9 mouse cellular contexts compared by ENCODE assay signal in the genomic region with DNA sequence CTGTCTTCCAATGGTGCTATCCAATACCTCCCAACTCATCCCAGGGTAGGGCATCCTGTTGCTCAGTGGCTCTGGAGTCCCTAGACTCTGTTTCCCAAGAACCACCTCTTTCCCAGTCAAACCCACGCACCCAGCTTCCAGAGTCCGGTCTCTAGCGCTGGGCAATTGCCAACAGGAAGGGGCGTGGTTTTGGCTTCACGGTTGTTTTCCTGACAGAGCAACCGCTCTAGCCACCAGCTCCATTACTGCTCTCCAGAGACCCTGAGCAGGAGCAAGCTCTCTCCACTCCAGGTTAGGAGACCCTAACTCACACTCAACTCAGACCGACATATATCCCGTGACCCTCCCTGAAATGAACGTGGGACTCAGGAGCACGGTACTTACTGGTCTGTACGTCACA. TPM values are rescaled to one million over a fixed set of nuclear protein-coding genes. Genes with fewer than 3 reads are reported as not detected.
DNase-seq lines count a peak whose midpoint lies in the region; ATAC-seq lines count a peak whose summit lies in the region.
"Had no signal": no experiment of that assay in that cellular context is flagged by ENCODE, and none has a peak within 500 bp of the region (broad histone marks: within the 10 kb centered on the region; RNA-seq: fewer than 3 reads in every experiment).

No protein-coding gene starts in this region.

- no peaks in the 10 kb centered on the region for H3K9me3 ChIP-seq in liver, embryonic 11.5 days (ENCODE audit: control insufficient read depth, low read length)
- 0 out of 2 replicates have a peak, but pooled peaks cover 3% of the 10 kb centered on the region for H3K9me3 ChIP-seq in heart, embryonic 12.5 days (replicated peaks)

- H3K4me1 ChIP-seq in liver, embryonic 11.5 days (replicated peaks; ENCODE audit: control insufficient read depth, insufficient read depth, low read length), result no peaks in the 10 kb centered on the region
- H3K4me1 ChIP-seq in heart, embryonic 12.5 days (replicated peaks), result peaks cover 22% of the 10 kb centered on the region

- no peak overlapping the region for H3K9ac ChIP-seq in liver, embryonic 11.5 days (ENCODE audit: low read depth, low read length)
- no peak overlapping the region for H3K9ac ChIP-seq in heart, embryonic 12.5 days
- H3K9ac ChIP-seq: liver, embryonic 14.5 days had no signal

- no peaks in the 10 kb centered on the region for H3K27me3 ChIP-seq in liver, embryonic 11.5 days (replicated peaks; ENCODE audit: control insufficient read depth, insufficient read depth, low read length)
- no peaks in the 10 kb centered on the region for H3K27me3 ChIP-seq in heart, embryonic 12.5 days (replicated peaks)

- no peak overlapping the region for H3K27ac ChIP-seq in liver, embryonic 11.5 days (ENCODE audit: low read depth, low read length)
- H3K27ac ChIP-seq in heart, embryonic 12.5 days (ENCODE audit: poor library complexity, severe bottlenecking), result no peak overlapping the region
- H3K27ac ChIP-seq: liver, embryonic 14.5 days had no signal

- H3K4me2 ChIP-seq in liver, embryonic 11.5 days, result no peak overlapping the region
- peak overlapping the region; percentile 40; the same call in 1 of the 2 replicates for H3K4me2 ChIP-seq in heart, embryonic 12.5 days

- WGBS in liver, embryonic 11.5 days, result 64% methylated on average over 11 of the region's 11 CpGs
- WGBS in heart, embryonic 12.5 days, result 64% methylated on average over 11 of the region's 11 CpGs

- DNase-seq in liver, result peak; percentile 44
- no peak for DNase-seq in liver, embryonic 11.5 days (ENCODE audit: low spot score)
- peak; percentile 54 to 82 for DNase-seq in cerebellum, postnatal 14 days
- peak; percentile 92 to 95 for DNase-seq in kidney, postnatal 36 days
- DNase-seq in left cerebral cortex, postnatal 14 days (ENCODE audit: low spot score in 2 of 2), result no peak
- no peak for DNase-seq in thymus, postnatal 14 days

- ATAC-seq in liver, embryonic 11.5 days (replicated peaks; ENCODE audit: low FRiP score), result no peak
- peak; percentile 31; the same call in 1 of the 2 replicates for ATAC-seq in heart, embryonic 12.5 days (ENCODE audit: insufficient number of reproducible peaks, low FRiP score)
- ATAC-seq in megakaryocyte progenitor cell, adult 5-6 weeks (replicated peaks; ENCODE audit: poor library complexity), result peak; percentile 76

- no peaks in the 10 kb centered on the region for H3K36me3 ChIP-seq in liver, embryonic 11.5 days (ENCODE audit: control insufficient read depth, insufficient read depth, low read length)
- no peaks in the 10 kb centered on the region for H3K36me3 ChIP-seq in heart, embryonic 12.5 days

- intact Hi-C loops in left cerebral cortex, postnatal 14 days (cut with DNase I), result no loop called here

- H3K4me3 ChIP-seq in liver, embryonic 11.5 days (ENCODE audit: low read depth, low read length), result no peak overlapping the region
- no peak overlapping the region for H3K4me3 ChIP-seq in heart, embryonic 12.5 days

RNA-seq across cellular contexts. Expression of a gene that starts 13.2 kb away (rescaled TPM):
- polyA plus RNA-seq in liver, embryonic 11.5 days (2014; fragmentation: Nextera tagmentation; extraction: Ambion mirVana), result 0.36 TPM in 1 of 2 replicates, not detected in the other
- polyA plus RNA-seq in heart, embryonic 12.5 days (2016; fragmentation: Nextera tagmentation; extraction: Ambion mirVana), result 0.26 and 1.0 TPM in 2 replicates
- 6.3 and 9.3 TPM in 2 replicates for total RNA-seq in megakaryocyte progenitor cell, adult 5-6 weeks (2015)
- 2.8 and 3.0 TPM in 2 replicates for total RNA-seq in megakaryocyte progenitor cell, adult 5-6 weeks (2017)
- 1 to 10 TPM in 1 of 2 experiments, under 1 TPM in 1; 0.97 to 1.3 TPM for total RNA-seq in left cerebral cortex, postnatal 14 days (2021)

RNA-seq across cellular contexts. Expression of a gene that starts 17.2 kb away (rescaled TPM):
- not detected in 2 replicates for polyA plus RNA-seq in liver, embryonic 11.5 days (2014; fragmentation: Nextera tagmentation; extraction: Ambion mirVana)
- polyA plus RNA-seq in heart, embryonic 12.5 days (2016; fragmentation: Nextera tagmentation; extraction: Ambion mirVana), result 0.53 TPM in 1 of 2 replicates, not detected in the other
- not detected in 2 replicates for total RNA-seq in megakaryocyte progenitor cell, adult 5-6 weeks (2015)
- total RNA-seq in megakaryocyte progenitor cell, adult 5-6 weeks (2017), result 0.68 TPM in 1 of 2 replicates, not detected in the other
- total RNA-seq in left cerebral cortex, postnatal 14 days (2021), result under 1 TPM; 0.74 to 0.90 TPM
- polyA plus RNA-seq: liver, embryonic 14.5 days had no signal

RNA-seq across cellular contexts. Expression of a gene that starts 38.6 kb away (rescaled TPM):
- 3.3 and 3.4 TPM in 2 replicates for polyA plus RNA-seq in liver, embryonic 11.5 days (2014; fragmentation: Nextera tagmentation; extraction: Ambion mirVana)
- 8.6 and 9.6 TPM in 2 replicates for polyA plus RNA-seq in heart, embryonic 12.5 days (2016; fragmentation: Nextera tagmentation; extraction: Ambion mirVana)
- 5.5 and 6.1 TPM in 2 replicates for total RNA-seq in megakaryocyte progenitor cell, adult 5-6 weeks (2015)
- total RNA-seq in megakaryocyte progenitor cell, adult 5-6 weeks (2017), result 2.1 and 2.6 TPM in 2 replicates
- 10 to 100 TPM; 16.1 to 16.3 TPM for total RNA-seq in left cerebral cortex, postnatal 14 days (2021)

RNA-seq across cellular contexts. Expression of a gene that starts 38.9 kb away (rescaled TPM):
- 23.5 and 25.3 TPM in 2 replicates for polyA plus RNA-seq in liver, embryonic 11.5 days (2014; fragmentation: Nextera tagmentation; extraction: Ambion mirVana)
- 25.5 and 26.5 TPM in 2 replicates for polyA plus RNA-seq in heart, embryonic 12.5 days (2016; fragmentation: Nextera tagmentation; extraction: Ambion mirVana)
- 27.6 and 28.0 TPM in 2 replicates for total RNA-seq in megakaryocyte progenitor cell, adult 5-6 weeks (2015)
- total RNA-seq in megakaryocyte progenitor cell, adult 5-6 weeks (2017), result 27.3 and 31.9 TPM in 2 replicates
- 10 to 100 TPM; 14.4 to 19.3 TPM for total RNA-seq in left cerebral cortex, postnatal 14 days (2021)

RNA-seq across cellular contexts. Expression of a gene that starts 58.9 kb away (rescaled TPM):
- 4.4 and 5.4 TPM in 2 replicates for polyA plus RNA-seq in liver, embryonic 11.5 days (2014; fragmentation: Nextera tagmentation; extraction: Ambion mirVana)
- 86.0 and 86.6 TPM in 2 replicates for polyA plus RNA-seq in heart, embryonic 12.5 days (2016; fragmentation: Nextera tagmentation; extraction: Ambion mirVana)
- 0.17 and 0.42 TPM in 2 replicates for total RNA-seq in megakaryocyte progenitor cell, adult 5-6 weeks (2015)
- 0.03 and 0.04 TPM in 2 replicates for total RNA-seq in megakaryocyte progenitor cell, adult 5-6 weeks (2017)
- 10 to 100 TPM; 23.7 to 27.4 TPM for total RNA-seq in left cerebral cortex, postnatal 14 days (2021)

Comparison
In these comparisons a context has a peak if more than half of its experiments do, and no peak if none do; other contexts are left out.
1. DNase-seq: peak in liver (single experiment), cerebellum, postnatal 14 days (2 of 2) and kidney, postnatal 36 days (2 of 2); none in liver, embryonic 11.5 days (single experiment), left cerebral cortex, postnatal 14 days (0 of 2) and thymus, postnatal 14 days (single experiment).